Mouse (Mus musculus): Measurements from ENCODE around the gene Atp8b3.

DNA sequence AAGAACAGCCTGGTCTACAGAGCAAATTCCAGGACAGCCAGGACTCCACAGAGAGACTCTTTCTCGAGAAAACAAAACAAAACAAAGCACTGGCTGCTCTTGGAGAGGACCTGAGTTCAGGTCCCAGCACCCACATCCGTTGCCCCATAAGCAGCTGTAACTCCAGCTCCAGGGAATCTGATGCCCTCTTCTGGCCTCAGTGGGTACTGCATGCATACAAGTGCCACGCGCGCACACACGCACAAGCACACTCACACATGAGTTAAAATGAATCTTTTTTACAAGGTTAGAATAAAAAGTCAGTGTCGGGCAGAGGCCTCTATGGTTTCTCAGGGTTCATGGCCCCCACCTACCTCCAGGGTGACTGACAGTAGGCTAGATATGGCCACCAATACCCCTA is 15.6 kb downstream of the Atp8b3 start:
- TF ChIP-seq CTCF (IDR thresholded peaks at IDR 0.05; ENCODE audit: low read depth): peak; percentile 86
- TF ChIP-seq EP300 (IDR thresholded peaks at IDR 0.05; ENCODE audit: low read depth): no peak

Measured in liver, embryonic 14.5 days (tissue).